Mouse (Mus musculus): Measurements from ENCODE around the gene Jph4. TPM values are rescaled to one million over a fixed set of nuclear protein-coding genes. Genes with fewer than 3 reads are reported as not detected.

Jph4 gene
- polyA plus RNA-seq, 1 experiment from 2014 or later = 11.5 TPM

- Histone ChIP-seq H3K27ac (no peak overlapping the region), H3K27me3 (no peaks in the 10 kb centered on the region), H3K4me3 (no peak overlapping the region), H3K4me1 (peaks cover 10% of the 10 kb centered on the region), H3K4me2 (replicated peaks) (no peak overlapping the region), H3K36me3 (no peaks in the 10 kb centered on the region), H3K9me3 (replicated peaks) (no peaks in the 10 kb centered on the region), H3K9ac (no peak overlapping the region)
- ATAC-seq (ENCODE audit: low FRiP score) = no peak
- 84% methylated on average over 12 of the region's 12 CpGs for WGBS
Observed at GRCm38 (mm10) chr14:55146829-55147401, 30.2 kb upstream of the Jph4 start.

GRCm38 (mm10) chr14:55146324-55146723 is 29.6 kb upstream of the Jph4 start:
- H3K27me3 ChIP-seq = no peaks in the 10 kb centered on the region
- peaks cover 10% of the 10 kb centered on the region for H3K4me1 ChIP-seq
- no peak overlapping the region for H3K4me3 ChIP-seq
- ATAC-seq (ENCODE audit: low FRiP score) = no peak
- no peaks in the 10 kb centered on the region for H3K9me3 ChIP-seq (replicated peaks)
- WGBS = 100% methylated on average over 1 of the region's 1 CpGs
- H3K4me2 ChIP-seq (replicated peaks) = no peak overlapping the region
- no peaks in the 10 kb centered on the region for H3K36me3 ChIP-seq
- no peak overlapping the region for H3K27ac ChIP-seq
- no peak overlapping the region for H3K9ac ChIP-seq

- no peak for ATAC-seq (ENCODE audit: low FRiP score)
- H3K4me1 ChIP-seq = no peaks in the 10 kb centered on the region
- WGBS = 40% methylated on average over 7 of the region's 7 CpGs
- H3K36me3 ChIP-seq = no peaks in the 10 kb centered on the region
- no peaks in the 10 kb centered on the region for H3K9me3 ChIP-seq (replicated peaks)
- no peak overlapping the region for H3K4me2 ChIP-seq (replicated peaks)
- no peaks in the 10 kb centered on the region for H3K27me3 ChIP-seq
- H3K27ac ChIP-seq = no peak overlapping the region
- H3K9ac ChIP-seq = no peak overlapping the region; the same call in 1 of the 2 replicates
- H3K4me3 ChIP-seq = no peak overlapping the region
Observed at GRCm38 (mm10) chr14:55139313-55139712, 22.6 kb upstream of the Jph4 start.

GRCm38 (mm10) chr14:55135676-55136075 is 18.9 kb upstream of the Jph4 start:
- no peak overlapping the region for H3K4me2 ChIP-seq (replicated peaks)
- no peak overlapping the region for H3K4me3 ChIP-seq
- H3K36me3 ChIP-seq = no peaks in the 10 kb centered on the region
- no peak overlapping the region for H3K27ac ChIP-seq
- H3K9me3 ChIP-seq (replicated peaks) = no peaks in the 10 kb centered on the region
- no peak overlapping the region for H3K9ac ChIP-seq
- 83% methylated on average over 8 of the region's 8 CpGs for WGBS
- no peaks in the 10 kb centered on the region for H3K4me1 ChIP-seq
- no peak for ATAC-seq (ENCODE audit: low FRiP score)
- no peaks in the 10 kb centered on the region for H3K27me3 ChIP-seq

- Histone ChIP-seq H3K4me2 (replicated peaks) (no peak overlapping the region), H3K4me3 (no peak overlapping the region), H3K9me3 (replicated peaks) (no peaks in the 10 kb centered on the region), H3K36me3 (no peaks in the 10 kb centered on the region), H3K27ac (no peak overlapping the region), H3K9ac (no peak overlapping the region), H3K4me1 (peaks cover 10% of the 10 kb centered on the region; the same call in 1 of the 2 replicates), H3K27me3 (no peaks in the 10 kb centered on the region)
- no peak for ATAC-seq (ENCODE audit: low FRiP score)
- WGBS = 67% methylated on average over 7 of the region's 7 CpGs
Observed at GRCm38 (mm10) chr14:55126521-55126920, 9.8 kb upstream of the Jph4 start.

GRCm38 (mm10) chr14:55125711-55126110 is 9.0 kb upstream of the Jph4 start:
- no peak for ATAC-seq (ENCODE audit: low FRiP score)
- Histone ChIP-seq H3K27me3 (no peaks in the 10 kb centered on the region), H3K4me2 (replicated peaks) (no peak overlapping the region), H3K4me1 (peaks cover 10% of the 10 kb centered on the region; the same call in 1 of the 2 replicates), H3K9ac (no peak overlapping the region), H3K36me3 (no peaks in the 10 kb centered on the region), H3K9me3 (replicated peaks) (no peaks in the 10 kb centered on the region), H3K27ac (no peak overlapping the region), H3K4me3 (no peak overlapping the region)
- 83% methylated on average over 5 of the region's 5 CpGs for WGBS

GRCm38 (mm10) chr14:55122359-55122758 is 5.6 kb upstream of the Jph4 start:
- Histone ChIP-seq H3K4me3 (no peak overlapping the region), H3K4me2 (replicated peaks) (peak overlapping the region; percentile 33), H3K36me3 (no peaks in the 10 kb centered on the region), H3K9me3 (replicated peaks) (no peaks in the 10 kb centered on the region), H3K27ac (peak overlapping the region; percentile 74), H3K9ac (no peak overlapping the region), H3K4me1 (peaks cover 10% of the 10 kb centered on the region; the same call in 1 of the 2 replicates), H3K27me3 (peaks cover 6% of the 10 kb centered on the region)
- ATAC-seq (ENCODE audit: low FRiP score) = peak; percentile 48; the same call in 1 of the 2 replicates
- 36% methylated on average over 8 of the region's 8 CpGs for WGBS

- H3K9me3 ChIP-seq (replicated peaks) = no peaks in the 10 kb centered on the region
- H3K4me3 ChIP-seq = no peak overlapping the region
- no peaks in the 10 kb centered on the region for H3K36me3 ChIP-seq
- peaks cover 10% of the 10 kb centered on the region for H3K27me3 ChIP-seq
- no peak overlapping the region for H3K9ac ChIP-seq
- WGBS = 8% methylated on average over 5 of the region's 5 CpGs
- peaks cover 12% of the 10 kb centered on the region; the same call in 1 of the 2 replicates for H3K4me1 ChIP-seq
- peak overlapping the region; percentile 33 for H3K4me2 ChIP-seq (replicated peaks)
- ATAC-seq (ENCODE audit: low FRiP score) = peak; percentile 81
- peak overlapping the region; percentile 74 for H3K27ac ChIP-seq
Observed at GRCm38 (mm10) chr14:55121947-55122346, 5.2 kb upstream of the Jph4 start.

GRCm38 (mm10) chr14:55119421-55120134 is 2.8 kb upstream of the Jph4 start:
- no peaks in the 10 kb centered on the region for H3K36me3 ChIP-seq
- no peak overlapping the region for H3K27ac ChIP-seq
- no peak overlapping the region for H3K4me3 ChIP-seq
- no peaks in the 10 kb centered on the region for H3K9me3 ChIP-seq (replicated peaks)
- 72% methylated on average over 4 of the region's 4 CpGs for WGBS
- peaks cover 32% of the 10 kb centered on the region for H3K4me1 ChIP-seq
- peaks cover 32% of the 10 kb centered on the region for H3K27me3 ChIP-seq
- H3K4me2 ChIP-seq (replicated peaks) = no peak overlapping the region
- H3K9ac ChIP-seq = no peak overlapping the region
- ATAC-seq (ENCODE audit: low FRiP score) = no peak

- H3K27ac ChIP-seq = no peak overlapping the region
- no peaks in the 10 kb centered on the region for H3K9me3 ChIP-seq (replicated peaks)
- H3K36me3 ChIP-seq = no peaks in the 10 kb centered on the region
- H3K4me1 ChIP-seq = peaks cover 39% of the 10 kb centered on the region
- no peak for ATAC-seq (ENCODE audit: low FRiP score)
- 83% methylated on average over 4 of the region's 4 CpGs for WGBS
- H3K9ac ChIP-seq = no peak overlapping the region
- H3K4me3 ChIP-seq = no peak overlapping the region
- no peak overlapping the region for H3K4me2 ChIP-seq (replicated peaks)
- H3K27me3 ChIP-seq = peaks cover 40% of the 10 kb centered on the region
Observed at GRCm38 (mm10) chr14:55118852-55119251, 2.1 kb upstream of the Jph4 start.

- Histone ChIP-seq H3K27me3 (peaks cover 62% of the 10 kb centered on the region), H3K4me2 (replicated peaks) (peak overlapping the region; percentile 99), H3K4me1 (peaks cover 34% of the 10 kb centered on the region), H3K4me3 (peak overlapping the region; percentile 77), H3K9ac (peak overlapping the region; percentile 84), H3K9me3 (replicated peaks) (no peaks in the 10 kb centered on the region), H3K36me3 (no peaks in the 10 kb centered on the region), H3K27ac (peak overlapping the region; percentile 89)
- ATAC-seq (ENCODE audit: low FRiP score) = peak; percentile 43
- 3% methylated on average over 8 of the region's 8 CpGs for WGBS
Observed at GRCm38 (mm10) chr14:55115846-55116245, 889 bp downstream of the Jph4 start.

- Histone ChIP-seq H3K4me2 (replicated peaks) (peak overlapping the region; percentile 99), H3K4me1 (peaks cover 36% of the 10 kb centered on the region), H3K4me3 (peak overlapping the region; percentile 77), H3K9me3 (replicated peaks) (no peaks in the 10 kb centered on the region), H3K27ac (peak overlapping the region; percentile 89), H3K9ac (peak overlapping the region; percentile 84), H3K36me3 (no peaks in the 10 kb centered on the region), H3K27me3 (peaks cover 70% of the 10 kb centered on the region)
- ATAC-seq (ENCODE audit: low FRiP score) = peak; percentile 66
- WGBS = under 1% methylated on average over 63 of the region's 78 CpGs
Observed at GRCm38 (mm10) chr14:55114759-55115701, 1.7 kb downstream of the Jph4 start.
